Mouse (Mus musculus) c-Kit-positive CD71-positive TER-119-positive erythroid progenitor cells, embryonic 14.5 days (primary cell): Measurements from ENCODE around the gene Swap70.

Experiments used
- DNase-seq: peaks from one replicate; pipeline ENCODE4 v3.0.0-alpha.2; 2013; ENCODE audit warnings: low spot score

Gene Swap70

DNA sequence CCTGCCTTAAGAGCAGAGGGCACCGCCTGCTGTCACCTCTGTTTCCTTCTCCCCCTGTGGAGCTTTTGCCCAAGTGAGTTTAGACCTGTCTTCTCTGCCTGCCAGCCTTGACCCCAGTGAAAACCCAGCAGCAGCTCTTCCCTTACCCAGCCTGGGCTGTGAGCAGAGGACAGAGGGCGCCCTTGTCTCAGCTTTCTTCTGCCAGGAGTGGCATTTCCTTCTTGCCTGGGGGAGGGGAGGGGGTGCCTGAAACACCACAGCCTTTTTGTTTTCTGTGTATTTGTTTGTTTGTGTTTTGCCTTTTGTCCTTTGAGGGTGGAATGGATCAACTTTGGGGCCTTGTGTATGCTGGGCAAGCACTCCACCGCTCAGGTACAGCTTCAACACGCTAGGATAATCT, 50.9 kb downstream of the Swap70 start:
- DNase-seq: no peak

DNA sequence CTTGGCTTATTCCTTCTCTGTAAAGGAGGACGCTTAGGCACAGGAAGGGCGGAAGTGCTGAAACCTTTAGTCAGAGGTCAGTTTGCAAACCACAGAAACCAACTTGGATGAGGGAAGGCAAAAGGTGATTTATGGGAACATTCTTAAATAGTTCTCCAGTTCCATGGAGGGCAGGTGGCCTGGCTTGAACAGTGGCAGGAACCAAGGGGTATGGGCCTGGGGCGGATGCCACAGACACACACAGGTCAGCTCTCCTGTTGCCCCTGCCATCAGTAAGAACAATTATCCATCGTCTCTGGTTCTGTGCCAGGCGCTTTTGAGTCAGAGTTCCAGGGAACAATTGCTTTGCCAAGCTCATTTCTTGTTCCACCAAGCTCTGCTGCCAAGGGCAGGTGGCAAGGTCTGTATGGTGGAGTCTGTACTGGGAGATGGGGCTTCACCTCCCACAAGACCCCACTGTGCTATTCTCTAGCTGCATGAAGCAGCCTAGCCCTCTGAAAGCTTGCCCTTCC, 56.3 kb downstream of the Swap70 start:
- no peak for DNase-seq

DNA sequence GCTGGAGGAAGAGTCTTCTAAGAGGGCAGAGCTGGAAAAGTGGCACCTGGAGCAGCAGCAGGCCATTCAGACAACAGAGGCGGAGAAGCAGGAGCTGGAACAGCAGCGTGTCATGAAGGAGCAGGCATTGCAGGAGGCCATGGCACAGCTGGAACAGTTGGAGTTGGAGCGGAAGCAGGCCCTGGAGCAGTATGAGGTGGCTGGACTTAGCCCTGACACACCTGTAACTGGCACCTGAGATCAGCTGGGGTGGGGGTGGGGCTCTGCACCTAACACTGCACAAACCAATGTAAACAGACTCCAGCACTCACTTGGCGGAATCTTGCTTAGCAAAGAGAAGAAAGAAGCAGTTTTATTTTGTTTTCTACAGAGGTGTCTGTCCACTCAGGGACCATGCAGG, 57.7 kb downstream of the Swap70 start:
- no peak for DNase-seq

DNA sequence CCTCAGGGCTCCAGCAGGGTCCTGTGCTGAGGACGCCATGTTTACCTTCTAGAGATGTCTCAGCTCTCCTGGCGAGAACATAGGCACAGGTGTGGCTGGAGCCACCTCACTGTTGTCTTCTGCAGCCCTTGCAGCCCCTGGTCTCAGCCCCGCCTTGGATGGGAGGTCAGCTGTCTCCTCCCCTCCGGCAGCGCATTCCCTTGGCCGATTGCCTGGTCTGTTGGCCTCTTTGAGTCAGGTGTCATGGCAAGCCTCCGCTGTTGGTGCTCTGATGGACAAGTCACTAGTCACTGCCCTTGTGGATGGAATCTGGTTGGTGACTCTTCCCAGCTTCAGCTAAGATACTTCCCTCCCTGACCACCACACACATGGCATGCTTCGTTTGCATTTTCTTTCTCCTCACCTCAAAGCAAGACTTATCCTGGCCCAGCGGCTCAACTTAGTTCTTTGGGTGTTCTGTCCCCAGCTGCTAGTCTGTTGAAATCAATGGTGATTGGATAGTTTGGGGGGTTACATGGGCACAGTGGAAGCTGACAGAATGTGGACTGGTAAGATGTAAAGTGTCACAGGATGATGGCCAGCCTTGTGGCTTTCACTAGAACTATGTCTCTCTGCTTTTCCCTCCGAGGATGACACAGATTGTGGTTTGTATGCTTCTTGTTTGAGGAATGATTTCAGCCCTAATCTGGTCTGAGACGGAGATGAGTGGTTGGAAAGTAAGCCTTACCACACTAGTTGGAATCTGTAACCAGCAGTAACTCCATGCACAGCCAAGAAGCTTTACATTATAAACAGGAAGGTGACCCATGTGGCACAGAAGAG, 60.1 kb downstream of the Swap70 start:
- DNase-seq: no peak

DNA sequence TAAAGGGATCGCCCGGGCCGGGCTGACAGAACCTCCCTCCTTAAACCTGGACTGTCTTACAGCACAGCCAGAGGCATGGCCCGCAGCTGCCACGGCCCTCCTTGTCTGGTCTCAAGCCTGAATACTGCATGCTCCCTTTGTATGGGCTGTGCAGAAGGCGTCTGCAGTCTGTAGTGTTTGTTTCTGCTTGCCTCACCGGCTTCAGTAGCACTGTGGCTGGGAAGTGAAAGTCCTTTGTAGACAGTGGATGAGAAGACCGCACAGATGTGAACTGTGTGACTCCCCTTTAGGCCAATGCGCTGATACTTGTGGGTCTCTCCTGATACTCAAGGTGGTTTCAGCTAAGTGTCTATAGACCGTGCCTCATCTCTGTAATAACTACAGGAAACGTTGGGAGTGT, 61.3 kb downstream of the Swap70 start:
- no peak for DNase-seq

DNA sequence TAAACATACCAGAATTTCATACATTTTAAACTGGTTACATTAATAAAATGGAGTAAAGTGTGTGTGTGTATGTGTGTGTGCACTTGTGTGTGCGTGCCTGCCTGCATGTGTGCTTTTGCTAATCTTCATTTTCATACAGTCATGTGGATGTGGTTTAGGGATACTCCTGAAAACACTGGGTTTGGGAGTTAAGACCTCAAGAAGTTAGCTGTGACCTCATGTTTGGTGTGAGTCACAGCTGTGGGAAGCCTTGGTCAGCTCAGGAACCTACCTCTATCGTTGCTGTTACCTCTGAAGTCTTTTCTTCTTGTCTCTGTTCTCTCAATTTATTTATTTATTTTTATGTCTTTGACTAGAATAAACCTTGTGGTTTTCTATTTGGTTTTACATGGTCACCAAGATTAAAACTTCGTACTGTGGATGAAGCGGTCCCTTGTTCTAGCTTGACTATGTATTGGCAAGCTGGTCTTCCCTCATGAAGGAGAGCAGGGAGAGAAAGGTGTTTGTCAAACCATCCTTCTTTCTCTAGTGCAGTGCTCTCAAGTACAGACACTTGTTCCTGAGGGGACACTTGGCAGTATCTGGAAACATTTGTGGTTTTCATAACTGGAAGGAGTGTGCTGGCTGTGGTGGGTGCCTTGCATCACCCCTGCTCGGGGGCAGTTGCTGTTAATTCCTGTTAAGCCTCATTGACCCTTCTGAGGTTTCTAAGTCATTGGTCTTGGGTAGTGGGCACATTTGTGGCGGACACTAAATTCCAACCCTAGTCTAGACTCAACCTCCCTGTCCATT, 62.2 kb downstream of the Swap70 start:
- DNase-seq: no peak

DNA sequence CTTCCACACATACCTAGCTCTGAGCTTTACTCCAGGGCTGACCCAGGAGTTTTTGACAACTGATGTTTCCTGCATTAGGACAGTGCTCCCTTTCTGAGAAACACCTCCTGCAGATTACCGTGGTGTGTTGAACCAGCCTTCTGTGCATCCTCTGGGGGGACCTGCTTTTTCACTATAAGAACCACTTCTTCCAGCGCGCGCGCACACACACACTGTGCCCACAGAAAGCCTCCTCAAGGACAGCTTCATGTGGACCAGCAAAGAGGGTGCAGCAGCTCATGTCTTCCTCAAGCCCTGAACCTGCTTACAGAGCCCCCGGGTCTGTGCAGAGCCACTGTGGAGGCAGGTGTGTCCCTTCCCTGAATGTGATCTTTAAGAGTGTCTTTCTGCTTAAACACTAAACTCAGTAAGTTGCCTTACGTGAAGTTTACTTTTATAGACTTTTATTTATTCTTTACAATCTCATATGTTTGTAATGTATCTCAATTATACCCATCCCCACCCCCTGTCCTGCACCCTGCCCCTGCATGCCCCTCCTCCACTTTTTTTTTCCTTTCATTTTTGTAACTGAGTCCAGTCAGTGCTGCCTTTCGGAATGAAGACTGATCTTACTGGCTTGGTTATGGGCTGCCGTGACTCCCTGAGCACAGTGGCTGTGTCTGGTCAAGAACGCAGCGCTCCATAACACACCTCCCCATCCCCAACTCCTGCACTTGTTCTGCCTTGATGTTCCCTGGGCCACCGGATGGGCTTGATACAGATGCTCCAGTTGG, 63.8 kb downstream of the Swap70 start:
- no peak for DNase-seq

DNA sequence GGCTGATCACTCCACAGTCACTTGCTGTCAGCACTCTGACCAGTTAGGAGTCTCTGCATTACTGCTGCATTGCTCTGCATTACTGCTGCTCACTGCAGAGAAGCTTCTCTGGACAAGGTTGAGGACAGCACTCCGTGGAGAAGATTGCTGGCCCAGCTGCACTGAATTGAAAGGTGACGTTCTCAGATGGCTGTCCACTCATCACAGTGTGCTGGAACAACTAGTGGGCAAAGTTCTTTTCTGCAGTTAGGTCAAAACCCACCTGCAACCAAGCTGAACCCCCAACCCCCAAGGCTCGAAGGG, 64.3 kb downstream of the Swap70 start:
- no peak for DNase-seq

DNA sequence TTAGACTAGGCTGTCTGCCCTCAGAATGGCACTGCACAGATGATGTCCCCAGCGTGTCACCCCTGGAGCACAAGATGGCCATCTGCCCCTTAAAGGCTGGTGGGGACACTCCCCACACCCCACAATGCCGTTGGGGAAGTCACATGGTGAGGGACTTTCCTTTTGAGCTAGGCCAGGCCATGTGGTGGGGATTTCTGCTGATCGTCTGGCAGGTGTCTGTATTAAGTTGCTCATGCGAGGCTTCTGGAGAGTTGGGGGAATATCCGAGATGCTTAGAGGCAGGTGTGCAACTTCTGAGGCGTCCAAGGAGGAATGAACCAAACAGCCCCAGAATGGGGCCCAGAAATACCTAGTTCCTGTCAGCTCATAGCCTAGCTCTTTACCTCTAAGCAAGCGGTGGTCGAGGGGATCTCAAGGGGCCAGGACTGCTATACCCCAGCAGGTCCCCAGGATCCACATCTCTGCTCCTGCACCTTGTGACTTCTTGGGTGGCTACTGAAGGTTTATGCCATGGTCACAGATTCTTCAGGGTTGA, 64.8 kb downstream of the Swap70 start:
- DNase-seq: no peak

DNA sequence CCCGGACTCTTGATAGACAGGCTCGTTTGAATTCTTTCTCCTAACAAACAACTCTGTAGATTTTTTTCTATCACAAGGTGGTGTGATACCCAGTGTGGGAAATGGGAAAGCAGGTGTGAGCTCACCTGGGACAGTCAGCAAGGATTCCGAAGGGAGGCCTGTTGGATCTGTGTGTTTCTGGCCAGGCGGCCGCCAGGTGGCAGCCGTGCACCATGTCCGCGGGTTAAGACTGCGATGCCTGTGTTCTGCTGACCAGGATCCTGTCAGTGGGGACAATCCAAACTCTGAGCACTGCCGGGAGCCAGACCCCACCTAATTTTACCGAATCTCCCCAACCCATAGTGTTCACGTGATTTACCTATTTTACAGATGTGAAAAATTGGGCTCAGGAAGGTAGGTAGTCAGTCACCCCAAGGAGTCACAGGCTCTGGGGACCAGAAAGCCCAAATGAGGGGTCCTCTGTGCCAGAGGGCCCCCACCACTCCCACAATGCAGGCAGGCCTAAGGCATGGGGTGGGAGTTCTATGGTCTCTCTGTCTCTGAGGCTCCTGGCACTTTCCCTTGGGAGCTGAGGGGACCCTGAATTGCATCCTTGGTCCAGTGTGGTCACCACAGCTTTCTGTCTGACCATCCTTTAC, 65.4 kb downstream of the Swap70 start:
- DNase-seq: peak; percentile 41

DNA sequence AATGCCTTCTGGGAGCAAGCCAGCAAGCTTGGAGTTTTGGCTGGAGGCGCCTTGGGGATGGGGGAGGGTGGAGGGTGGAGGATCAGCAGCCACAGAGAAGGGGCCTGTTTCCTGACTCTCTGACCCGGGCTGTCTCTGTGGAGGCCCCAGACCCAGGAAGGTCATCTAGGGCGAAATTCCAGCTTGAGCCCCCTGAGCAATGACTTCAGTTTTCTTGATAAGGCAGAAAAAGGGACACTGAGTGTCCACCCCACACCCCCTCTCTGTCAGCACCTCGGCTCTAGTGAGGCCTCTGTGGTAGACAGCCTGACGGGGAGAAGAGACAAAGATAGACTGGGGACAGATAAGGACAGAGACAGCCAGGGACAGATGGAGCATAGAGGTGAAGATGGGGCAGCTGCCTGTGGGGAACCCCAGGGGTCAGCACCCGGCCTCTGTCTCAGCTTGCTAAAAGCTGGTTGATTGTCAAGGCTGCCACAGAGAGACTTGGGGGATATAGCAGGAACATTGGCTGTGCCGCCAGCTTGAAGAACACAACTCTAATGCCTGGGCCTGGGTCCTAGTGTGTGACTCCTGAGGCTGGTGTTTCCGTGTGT, 66.1 kb downstream of the Swap70 start:
- no peak for DNase-seq

DNA sequence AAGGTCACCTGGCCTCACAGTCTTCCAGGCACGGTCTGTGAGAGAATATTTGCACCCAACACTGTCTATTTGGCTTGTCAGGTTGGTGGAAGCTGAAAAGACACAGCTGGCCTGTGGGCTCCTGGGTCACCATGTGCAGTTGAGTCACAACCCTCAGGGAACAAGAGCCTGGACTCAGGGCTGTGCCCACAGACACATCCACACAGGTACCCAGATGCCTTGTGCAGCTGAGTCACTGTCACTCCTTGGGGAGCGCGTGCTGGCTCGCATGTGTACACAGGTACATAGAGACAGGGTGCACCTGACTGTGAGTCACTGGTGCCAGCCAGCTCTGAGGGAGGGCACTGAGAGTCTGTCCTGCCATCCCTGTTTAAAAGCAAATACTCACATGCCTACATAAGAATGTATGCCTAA, 66.7 kb downstream of the Swap70 start:
- no peak for DNase-seq

DNA sequence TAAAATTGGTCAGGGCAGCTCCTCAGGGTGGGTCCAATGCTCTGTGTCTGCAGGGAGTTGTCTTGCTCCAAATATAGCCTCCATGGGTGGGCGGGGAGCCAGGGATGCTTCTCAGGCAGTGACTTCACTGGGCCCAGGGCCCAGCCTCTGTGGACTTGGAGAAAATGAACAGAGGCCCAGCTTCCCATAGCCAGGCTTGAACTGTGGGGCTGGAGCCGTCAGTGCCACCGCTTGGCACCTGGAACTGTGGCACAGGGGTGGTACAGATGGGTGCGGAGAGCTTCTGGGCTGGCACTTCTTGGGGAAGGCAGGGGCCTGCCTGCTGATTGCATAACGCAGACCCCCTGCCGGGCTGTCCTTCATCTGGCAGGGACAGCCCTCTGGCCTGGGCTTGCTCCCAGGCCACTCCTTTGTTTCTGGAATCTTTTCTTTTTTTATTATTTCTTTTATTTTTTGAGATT, 67.2 kb downstream of the Swap70 start:
- DNase-seq: no peak

DNA sequence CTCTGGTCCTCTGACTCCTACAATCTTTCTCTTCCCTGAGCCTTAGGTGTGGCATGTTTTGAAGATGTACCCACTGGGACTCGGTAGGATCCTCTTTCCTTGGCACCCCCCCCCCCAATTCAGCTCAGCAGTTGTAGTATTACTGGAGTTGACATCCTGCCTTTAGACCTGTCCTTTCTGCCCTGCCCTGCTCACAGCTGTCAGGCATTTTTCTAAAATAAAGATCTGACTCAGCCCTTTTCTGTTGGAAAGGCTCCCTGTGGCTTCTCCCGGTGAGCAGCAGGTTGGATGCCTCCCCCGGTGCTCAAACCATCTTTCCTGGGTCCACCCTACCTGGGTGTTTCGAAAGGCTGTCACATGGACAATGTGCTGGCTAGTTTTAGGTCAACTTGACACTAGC, 68.1 kb downstream of the Swap70 start:
- DNase-seq: no peak

DNA sequence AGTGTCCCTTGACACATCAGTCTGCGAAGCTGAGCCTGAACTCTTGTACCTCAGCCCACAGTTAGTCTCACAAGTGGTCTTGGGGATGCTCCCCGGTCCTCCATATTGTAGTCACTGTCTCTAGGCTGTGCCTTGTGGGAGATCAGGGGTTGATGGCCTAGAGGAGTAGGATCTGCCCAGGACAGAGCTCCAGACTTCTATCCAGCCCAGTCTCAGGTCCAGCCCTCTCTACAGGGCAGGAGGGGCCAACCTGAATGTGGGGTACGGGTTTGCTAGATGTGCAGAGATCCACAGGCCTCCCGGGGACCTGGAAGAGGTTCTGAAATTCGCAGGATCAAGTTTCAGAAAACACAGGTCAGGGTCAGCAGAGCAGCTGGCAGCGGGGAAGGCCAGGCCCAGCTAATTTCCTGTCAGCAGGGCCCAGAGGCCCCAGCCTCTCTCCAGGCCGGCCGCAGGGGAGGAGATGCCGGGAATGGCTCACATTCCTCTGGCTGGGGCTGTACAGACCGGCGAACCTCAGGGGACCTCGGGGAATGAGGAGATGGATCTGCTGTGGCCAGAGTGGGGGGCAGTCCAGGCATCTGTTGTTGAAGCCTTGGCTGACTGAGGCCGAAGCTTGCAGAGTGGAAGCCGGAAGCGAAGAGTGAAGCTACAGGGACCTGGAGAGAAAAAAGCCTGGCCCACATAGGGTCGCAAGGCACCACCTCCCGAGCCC, 75.5 kb downstream of the Swap70 start:
- DNase-seq: no peak

DNA sequence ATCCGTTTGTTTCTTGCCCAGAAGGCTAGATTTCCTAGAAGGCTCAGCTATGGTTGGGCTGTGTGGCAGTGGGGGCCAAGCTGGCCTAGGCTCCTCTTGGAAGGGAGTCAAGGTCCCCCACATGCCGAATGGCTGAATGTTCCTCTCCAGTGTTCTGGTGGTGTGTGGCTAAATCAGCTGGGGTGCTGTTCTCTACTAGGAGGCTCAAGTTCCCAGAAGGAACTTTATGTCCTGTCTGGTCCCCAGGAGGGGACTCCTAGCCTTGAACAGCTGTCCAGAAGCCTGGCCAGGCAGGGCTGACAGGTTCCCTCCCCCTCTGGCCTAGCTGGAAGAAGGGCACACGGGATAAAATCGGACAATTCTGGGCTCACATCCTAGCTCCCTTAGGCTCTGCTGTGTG, 76.1 kb downstream of the Swap70 start:
- DNase-seq: no peak

DNA sequence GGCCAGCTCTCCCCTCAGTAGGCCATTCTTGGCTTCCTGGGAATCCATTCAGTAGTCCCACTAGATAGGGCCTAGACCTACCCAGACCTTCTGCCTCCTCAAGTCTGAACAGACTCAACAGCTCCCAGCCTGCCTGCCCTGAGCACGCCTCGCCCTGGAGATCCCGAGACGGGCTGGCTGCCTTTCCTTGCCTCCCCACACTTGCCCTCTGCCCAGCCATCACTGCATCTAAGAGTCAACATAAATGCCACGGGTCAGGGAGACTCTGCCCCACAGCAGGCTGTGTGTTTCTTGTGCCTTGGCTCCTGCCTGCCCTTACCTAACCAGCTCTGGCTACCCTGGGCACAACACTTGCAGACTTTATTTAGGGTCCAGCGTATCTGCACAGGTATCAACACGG, 76.6 kb downstream of the Swap70 start:
- DNase-seq: no peak

DNA sequence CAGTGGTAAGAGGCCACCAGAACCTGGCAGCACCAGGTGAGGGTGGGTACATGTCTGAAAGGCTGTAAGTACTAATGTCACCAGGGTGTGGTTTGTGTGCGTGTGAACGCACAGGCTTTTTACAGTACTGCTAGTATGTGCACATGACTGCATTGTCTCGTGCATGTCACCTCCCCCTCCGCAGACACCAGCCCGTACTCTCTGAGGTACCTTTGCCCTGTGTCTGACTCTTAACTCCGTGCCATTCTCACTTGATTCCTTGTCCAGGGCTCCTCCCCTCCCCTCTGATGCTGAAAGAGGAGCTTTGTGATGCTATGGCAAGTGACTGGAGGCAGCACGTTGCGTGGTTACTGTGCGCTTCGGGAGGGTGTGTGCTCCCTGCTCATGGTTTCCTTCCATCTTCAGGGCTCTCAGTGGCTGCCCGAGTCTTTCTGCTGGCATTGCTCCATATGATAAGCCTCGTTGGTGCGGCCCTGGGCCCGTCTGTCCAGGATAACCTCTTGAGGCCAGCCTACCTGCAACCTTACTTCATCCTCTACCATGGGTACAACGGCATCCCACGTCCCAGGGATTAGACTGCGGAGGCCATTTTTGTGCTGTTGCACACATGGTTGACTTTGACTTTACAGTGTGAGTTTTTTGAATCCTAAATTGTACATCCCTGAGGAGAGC, 77.4 kb downstream of the Swap70 start:
- DNase-seq: no peak

DNA sequence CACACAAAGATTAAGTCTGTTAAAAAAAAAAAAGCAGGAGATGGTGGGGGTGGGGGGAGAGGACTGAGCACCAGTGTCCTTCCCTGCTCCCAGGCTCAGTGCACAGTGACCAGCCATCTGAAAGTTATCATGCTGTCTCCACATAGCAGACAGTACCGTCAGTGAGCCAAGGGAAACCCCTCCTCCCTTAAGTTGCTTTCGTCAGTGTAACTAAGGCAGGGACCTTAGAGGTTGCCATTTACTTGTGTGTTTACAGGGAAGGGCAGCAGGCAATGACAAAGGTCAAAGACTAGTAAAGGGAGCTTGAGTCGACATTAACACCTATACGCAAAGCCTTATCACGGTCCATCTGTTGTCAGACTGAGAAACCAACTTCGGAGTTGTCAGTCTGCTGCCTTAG, 81.4 kb downstream of the Swap70 start:
- no peak for DNase-seq

DNA sequence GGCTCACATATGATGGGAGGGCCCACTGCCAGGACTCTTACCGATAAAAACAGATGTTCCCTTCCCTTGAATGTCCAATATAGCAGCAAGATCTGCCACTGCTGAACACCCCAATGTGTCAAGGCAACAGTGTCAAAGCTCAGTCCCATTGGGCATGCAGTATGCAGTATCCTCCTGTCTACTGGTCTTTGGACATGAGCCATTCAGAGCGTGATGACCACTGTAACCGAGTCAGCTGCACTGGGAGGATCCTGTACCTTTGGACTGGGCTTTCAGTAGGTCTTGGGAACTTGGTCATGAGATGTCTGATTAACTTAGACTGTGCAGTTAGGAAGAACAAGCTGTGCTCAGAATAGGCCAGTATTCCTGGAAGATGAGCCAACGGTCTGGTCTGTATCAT, 84.0 kb downstream of the Swap70 start:
- DNase-seq: no peak
